Mouse (Mus musculus) cortical plate, adult 2 months (tissue): Measurements from ENCODE around the gene Ywhae. TPM values are rescaled to one million over a fixed set of nuclear protein-coding genes. Genes with fewer than 3 reads are reported as not detected.
"Not testable (repeated sequence)": the region's sequence is repeated elsewhere in the genome, so short reads cannot be mapped to it uniquely, and the experiment has no call there.

Source experiments
- H3K27ac ChIP-seq: fragments of 200-500 bp; 2 replicates; pipeline ENCODE4 v1.5.1; 2012; ENCODE audit warnings: low read length, control low read depth, inconsistent platforms; ENCODE audit not compliant: insufficient read depth
- H3K4me1 ChIP-seq: fragments of 200-500 bp; 2 replicates; pipeline ENCODE4 v1.6.1; 2011; ENCODE audit warnings: low read length; ENCODE audit not compliant: control insufficient read depth, insufficient read depth
- H3K4me3 ChIP-seq: fragments of 200-500 bp; 2 replicates; pipeline ENCODE4 v1.5.1; 2011; ENCODE audit warnings: mild to moderate bottlenecking, low read length, control low read depth; ENCODE audit not compliant: insufficient read depth
- CTCF ChIP-seq: fragments of 200-500 bp; IDR thresholded peaks from 2 replicates; pipeline ENCODE4 v1.5.1; 2011; ENCODE audit warnings: mild to moderate bottlenecking, control low read depth, low read length; ENCODE audit not compliant: insufficient read depth; ENCODE audit errors: extremely low read depth
- POLR2A ChIP-seq: fragments of 200-500 bp; IDR thresholded peaks from 2 replicates; pipeline ENCODE4 v1.6.1; 2011; ENCODE audit warnings: mild to moderate bottlenecking, low read length, control low read depth; ENCODE audit not compliant: insufficient read depth; ENCODE audit errors: extremely low read depth
- polyA plus RNA-seq: library from polyadenylated mRNA; depleted of rRNA; stranded (reverse); fragments of >200 nt; gene quantifications from 2 replicates; pipeline ENCODE4 v1.2.3, GENCODE M21; 2012

Ywhae gene
- polyA plus RNA-seq, 1 experiment, result 987 TPM

GRCm38 (mm10) chr11:75702761-75703160 lies 29.9 kb upstream of the Ywhae start:
- no peak overlapping the region for H3K27ac ChIP-seq
- no peak overlapping the region for H3K4me3 ChIP-seq
- H3K4me1 ChIP-seq, result no peaks in the 10 kb centered on the region
- no peak for TF ChIP-seq POLR2A
- TF ChIP-seq CTCF, result no peak

- Histone ChIP-seq H3K4me1 (no peaks in the 10 kb centered on the region), H3K4me3 (no peak overlapping the region), H3K27ac (no peak overlapping the region)
- TF ChIP-seq CTCF, result no peak
- no peak for TF ChIP-seq POLR2A
Observed at GRCm38 (mm10) chr11:75703748-75704147, 28.9 kb upstream of the Ywhae start.

GRCm38 (mm10) chr11:75713949-75714348 lies 18.7 kb upstream of the Ywhae start:
- Histone ChIP-seq H3K27ac (no peak overlapping the region), H3K4me1 (no peaks in the 10 kb centered on the region), H3K4me3 (no peak overlapping the region)
- TF ChIP-seq CTCF, result no peak
- no peak for TF ChIP-seq POLR2A

- Histone ChIP-seq H3K4me3 (no peak overlapping the region), H3K4me1 (no peaks in the 10 kb centered on the region), H3K27ac (no peak overlapping the region)
- TF ChIP-seq POLR2A (no peak), CTCF (no peak)
Observed at GRCm38 (mm10) chr11:75715556-75715955, 17.1 kb upstream of the Ywhae start.

GRCm38 (mm10) chr11:75716661-75717325 lies 15.9 kb upstream of the Ywhae start:
- no peak overlapping the region for H3K4me3 ChIP-seq
- no peaks in the 10 kb centered on the region for H3K4me1 ChIP-seq
- TF ChIP-seq POLR2A (no peak), CTCF (no peak)
- H3K27ac ChIP-seq, result no peak overlapping the region

- no peak overlapping the region for H3K4me3 ChIP-seq
- no peaks in the 10 kb centered on the region for H3K4me1 ChIP-seq
- TF ChIP-seq POLR2A (no peak), CTCF (no peak)
- no peak overlapping the region for H3K27ac ChIP-seq
Observed at GRCm38 (mm10) chr11:75722339-75722738, 10.3 kb upstream of the Ywhae start.

- TF ChIP-seq CTCF, result no peak
- no peak for TF ChIP-seq POLR2A
- Histone ChIP-seq H3K4me1 (no peaks in the 10 kb centered on the region), H3K27ac (no peak overlapping the region), H3K4me3 (no peak overlapping the region)
Observed at GRCm38 (mm10) chr11:75727168-75727567, 5.5 kb upstream of the Ywhae start.

- H3K4me1 ChIP-seq, H3K27ac ChIP-seq, H3K4me3 ChIP-seq: not testable (repeated sequence)
Observed at GRCm38 (mm10) chr11:75727659-75728058, 5.0 kb upstream of the Ywhae start.

GRCm38 (mm10) chr11:75733227-75733940 lies 715 bp downstream of the Ywhae start:
- peaks cover 13% of the 10 kb centered on the region for H3K4me1 ChIP-seq
- H3K27ac ChIP-seq, result peak overlapping the region; percentile 97
- TF ChIP-seq POLR2A (no peak), CTCF (no peak)
- H3K4me3 ChIP-seq, result peak overlapping the region; percentile 49

GRCm38 (mm10) chr11:75735462-75736252 lies 3.0 kb downstream of the Ywhae start:
- Histone ChIP-seq H3K4me1 (peaks cover 13% of the 10 kb centered on the region), H3K4me3 (no peak overlapping the region; the same call in 1 of the 2 replicates), H3K27ac (no peak overlapping the region)
- no peak for TF ChIP-seq POLR2A
